Mouse (Mus musculus): ENCODE data around the gene Trmt13. TPM values are rescaled to one million over a fixed set of nuclear protein-coding genes. Genes with fewer than 3 reads are reported as not detected.

Gene Trmt13
- polyA plus RNA-seq (2015; fragmentation: Nextera tagmentation; extraction: Ambion mirVana): 12.1 and 12.8 TPM in 2 replicates

GRCm38 (mm10) chr3:116614295-116614892, at the start of gene Trmt13:
Trmt13 (minus strand) TSS chr3:116614587.

GRCm38 (mm10) chr3:116662463-116662863, 48.1 kb upstream of the Trmt13 start, which contains the start of gene Mfsd14a:
Mfsd14a (minus strand) TSS chr3:116662677.

GRCm38 (mm10) chr3:116594728-116595602, 19.4 kb downstream of the Trmt13 start, which contains the start of gene Sass6:
Sass6 (plus strand) TSS chr3:116594982.

GRCm38 (mm10) chr3:116562408-116563094, 51.8 kb downstream of the Trmt13 start, which contains the start of gene Lrrc39:
Lrrc39 (plus strand) TSS chr3:116562973.

Other genes with a start within 250 kb of the Trmt13 start
- 5.1 and 7.8 TPM in 2 replicates for gene Cdc14a, start 190.6 kb downstream of the Trmt13 start, polyA plus RNA-seq (2015; fragmentation: Nextera tagmentation; extraction: Ambion mirVana)
- gene Rtca, start 106.4 kb downstream of the Trmt13 start, polyA plus RNA-seq (2015; fragmentation: Nextera tagmentation; extraction: Ambion mirVana): 35.3 and 40.8 TPM in 2 replicates
- 8.3 and 15.7 TPM in 2 replicates for gene Dbt, start 101.5 kb downstream of the Trmt13 start, polyA plus RNA-seq (2015; fragmentation: Nextera tagmentation; extraction: Ambion mirVana)
- gene Lrrc39, start 51.6 kb downstream of the Trmt13 start, polyA plus RNA-seq (2015; fragmentation: Nextera tagmentation; extraction: Ambion mirVana): 37.0 and 38.9 TPM in 2 replicates
- gene Sass6, start 19.6 kb downstream of the Trmt13 start, polyA plus RNA-seq (2015; fragmentation: Nextera tagmentation; extraction: Ambion mirVana): 4.2 and 5.0 TPM in 2 replicates
- 27.6 and 32.1 TPM in 2 replicates for gene Mfsd14a, start 48.1 kb upstream of the Trmt13 start, polyA plus RNA-seq (2015; fragmentation: Nextera tagmentation; extraction: Ambion mirVana)
- not detected in 2 replicates for gene Gm43191, start 66.7 kb upstream of the Trmt13 start, polyA plus RNA-seq (2015; fragmentation: Nextera tagmentation; extraction: Ambion mirVana)
- 4.7 and 5.0 TPM in 2 replicates for gene Slc35a3, start 98.2 kb upstream of the Trmt13 start, polyA plus RNA-seq (2015; fragmentation: Nextera tagmentation; extraction: Ambion mirVana)
- gene Agl, start 193.6 kb upstream of the Trmt13 start, polyA plus RNA-seq (2015; fragmentation: Nextera tagmentation; extraction: Ambion mirVana): 159 and 168 TPM in 2 replicates
- gene Frrs1, start 244.9 kb upstream of the Trmt13 start, polyA plus RNA-seq (2015; fragmentation: Nextera tagmentation; extraction: Ambion mirVana): 2.3 and 2.8 TPM in 2 replicates

All from skeletal muscle tissue, postnatal 0 days (tissue).